Mouse (Mus musculus) myocyte (in vitro differentiated cells): ENCODE results near the gene Loxl4. TPM values are rescaled to one million over a fixed set of nuclear protein-coding genes. Genes with fewer than 3 reads are reported as not detected.

Experiments
- H3K27me3 ChIP-seq: one replicate; pipeline ENCODE4 v1.6.1; 2011; ENCODE audit not compliant: control insufficient read depth, insufficient read depth, insufficient read length
- H3K36me3 ChIP-seq: one replicate; pipeline ENCODE4 v1.6.1; 2011; ENCODE audit not compliant: control insufficient read depth, insufficient read depth
- H3K4me2 ChIP-seq: one replicate; pipeline ENCODE4 v1.6.1; 2011; ENCODE audit warnings: low read depth, control low read depth
- H3K4me3 ChIP-seq: one replicate; pipeline ENCODE4 v1.5.1; 2011; ENCODE audit warnings: mild to moderate bottlenecking, control low read depth, moderate library complexity
- H3K79me2 ChIP-seq: one replicate; pipeline ENCODE4 v1.6.1; 2011; ENCODE audit not compliant: control insufficient read depth, insufficient read depth
- H3ac ChIP-seq: one replicate; pipeline ENCODE4 v1.6.1; 2011; ENCODE audit not compliant: control insufficient read depth, insufficient read length
- CEBPB ChIP-seq: IDR thresholded peaks from 2 replicates; pipeline ENCODE4 v1.6.1; 2011; ENCODE audit warnings: mild to moderate bottlenecking, moderate library complexity; ENCODE audit not compliant: poor library complexity, insufficient read depth, severe bottlenecking
- E2F4 ChIP-seq: IDR thresholded peaks from one replicate; pipeline ENCODE4 v1.6.1; 2011; ENCODE audit warnings: mild to moderate bottlenecking, control low read depth, moderate library complexity; ENCODE audit not compliant: insufficient read depth
- MAX ChIP-seq: IDR thresholded peaks from one replicate; pipeline ENCODE4 v1.6.1; 2011; ENCODE audit warnings: low read depth, mild to moderate bottlenecking, control low read depth
- MYOD1 ChIP-seq, 3 experiments: IDR thresholded peaks; one replicate each; pipeline ENCODE4 v1.6.1; 2011; ENCODE audit warnings: control low read depth in 2 of 3, low read depth in 2 of 3, mild to moderate bottlenecking in 2 of 3, moderate library complexity in 1 of 3; ENCODE audit not compliant: insufficient read length in 2 of 3, control insufficient read depth in 1 of 3
- MYOG ChIP-seq, 3 experiments: IDR thresholded peaks; one replicate each; pipeline ENCODE4 v1.6.1; 2011; ENCODE audit warnings: control low read depth in 2 of 3, low read depth in 2 of 3, mild to moderate bottlenecking in 2 of 3; ENCODE audit not compliant: insufficient read length in 2 of 3, control insufficient read depth in 1 of 3, insufficient read depth in 1 of 3
- POLR2A ChIP-seq: IDR thresholded peaks from one replicate; pipeline ENCODE4 v1.6.1; 2011; ENCODE audit warnings: low read depth, mild to moderate bottlenecking, control low read depth, moderate library complexity; ENCODE audit not compliant: insufficient read length
- POLR2AphosphoS2 ChIP-seq: IDR thresholded peaks from one replicate; pipeline ENCODE4 v1.6.1; 2011; ENCODE audit warnings: low read depth, control low read depth; ENCODE audit not compliant: insufficient read length
- REST ChIP-seq: IDR thresholded peaks from one replicate; pipeline ENCODE4 v1.6.1; 2011; ENCODE audit warnings: mild to moderate bottlenecking, control low read depth, moderate library complexity; ENCODE audit not compliant: insufficient read depth, insufficient read length
- SRF ChIP-seq: IDR thresholded peaks from one replicate; pipeline ENCODE4 v1.6.1; 2011; ENCODE audit warnings: low read depth; ENCODE audit not compliant: control insufficient read depth, insufficient read length
- TCF12 ChIP-seq: IDR thresholded peaks from one replicate; pipeline ENCODE4 v1.6.1; 2011; ENCODE audit warnings: mild to moderate bottlenecking, control low read depth; ENCODE audit not compliant: poor library complexity, insufficient read depth, severe bottlenecking
- TCF3 ChIP-seq: IDR thresholded peaks from one replicate; pipeline ENCODE4 v1.6.1; 2011; ENCODE audit warnings: low read depth, control low read depth; ENCODE audit not compliant: insufficient read length
- USF1 ChIP-seq: IDR thresholded peaks from one replicate; pipeline ENCODE4 v1.6.1; 2011; ENCODE audit warnings: low read depth, mild to moderate bottlenecking, control low read depth, moderate library complexity
- polyA plus RNA-seq: library from polyadenylated mRNA; unstranded; fragments of >200 nt; fragmentation: generic; extraction: Trizol; gene quantifications from one replicate; pipeline ENCODE4 v1.2.1, GENCODE M21; 2012; ENCODE audit warnings: missing spikeins

Loxl4 gene
- polyA plus RNA-seq, 1 experiment: 4.9 TPM

DNA sequence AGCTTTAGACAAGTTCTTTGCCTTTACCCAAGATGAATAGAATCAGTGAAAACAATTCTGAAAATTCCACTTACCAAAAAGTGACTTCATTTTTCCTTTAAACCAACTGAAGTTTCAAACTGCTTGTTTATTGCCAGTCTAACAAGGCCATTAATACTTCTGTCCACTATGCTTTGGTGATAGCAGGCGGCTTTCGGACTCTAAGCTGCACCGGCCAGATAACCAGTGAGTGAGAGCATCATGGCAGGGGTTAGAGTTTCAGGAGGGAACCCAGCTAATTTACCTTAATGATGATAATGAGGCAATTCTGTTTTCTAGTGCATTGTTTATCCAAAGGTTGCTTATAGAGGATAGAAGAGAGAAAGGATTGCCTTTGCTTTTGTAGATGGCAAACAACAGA, 28.4 kb downstream of the Loxl4 start:
- Histone ChIP-seq H3ac (no peak overlapping the region), H3K27me3 (no peaks in the 10 kb centered on the region), H3K79me2 (no peaks in the 10 kb centered on the region), H3K4me3 (no peak overlapping the region), H3K4me2 (no peak overlapping the region), H3K36me3 (peaks cover 7% of the 10 kb centered on the region)
- no peak for TF ChIP-seq MAX
- TF ChIP-seq POLR2AphosphoS2: no peak
- TF ChIP-seq TCF12: no peak
- no peak for TF ChIP-seq SRF
- TF ChIP-seq MYOG (IDR thresholded peaks at IDR 0.05; ENCODE audit: control insufficient read depth in 1 of 3, insufficient read depth in 1 of 3, insufficient read length in 2 of 3, low read depth in 2 of 3): no peak
- no peak for TF ChIP-seq E2F4
- TF ChIP-seq POLR2A: no peak
- TF ChIP-seq CEBPB: no peak
- TF ChIP-seq TCF3: no peak
- TF ChIP-seq MYOD1 (IDR thresholded peaks at IDR 0.05; ENCODE audit: control insufficient read depth in 1 of 3, insufficient read length in 2 of 3, low read depth in 2 of 3): no peak
- TF ChIP-seq REST: no peak
- no peak for TF ChIP-seq USF1

GRCm38 (mm10) chr19:42583677-42584076, 28.9 kb downstream of the Loxl4 start:
- Histone ChIP-seq H3K79me2 (no peaks in the 10 kb centered on the region), H3K36me3 (peaks cover 7% of the 10 kb centered on the region), H3K4me3 (no peak overlapping the region), H3ac (no peak overlapping the region), H3K4me2 (no peak overlapping the region), H3K27me3 (no peaks in the 10 kb centered on the region)
- TF ChIP-seq CEBPB (no peak), TCF3 (no peak), E2F4 (no peak), USF1 (no peak), POLR2A (no peak), POLR2AphosphoS2 (no peak), MYOD1 (IDR thresholded peaks at IDR 0.05; ENCODE audit: control insufficient read depth in 1 of 3, insufficient read length in 2 of 3, low read depth in 2 of 3) (no peak), MAX (no peak), MYOG (IDR thresholded peaks at IDR 0.05; ENCODE audit: control insufficient read depth in 1 of 3, insufficient read depth in 1 of 3, insufficient read length in 2 of 3, low read depth in 2 of 3) (no peak), REST (no peak), SRF (no peak), TCF12 (no peak)

- no peaks in the 10 kb centered on the region for H3K27me3 ChIP-seq
- no peak overlapping the region for H3ac ChIP-seq
- no peaks in the 10 kb centered on the region for H3K79me2 ChIP-seq
- no peak overlapping the region for H3K4me3 ChIP-seq
- peaks cover 7% of the 10 kb centered on the region for H3K36me3 ChIP-seq
- TF ChIP-seq E2F4: no peak
- no peak for TF ChIP-seq CEBPB
- TF ChIP-seq REST: no peak
- no peak for TF ChIP-seq TCF3
- no peak for TF ChIP-seq MYOG (IDR thresholded peaks at IDR 0.05; ENCODE audit: control insufficient read depth in 1 of 3, insufficient read depth in 1 of 3, insufficient read length in 2 of 3, low read depth in 2 of 3)
- no peak for TF ChIP-seq MAX
- no peak for TF ChIP-seq USF1
- no peak for TF ChIP-seq POLR2A
- TF ChIP-seq SRF: no peak
- TF ChIP-seq TCF12: no peak
- no peak for TF ChIP-seq MYOD1 (IDR thresholded peaks at IDR 0.05; ENCODE audit: control insufficient read depth in 1 of 3, insufficient read length in 2 of 3, low read depth in 2 of 3)
- no peak for TF ChIP-seq POLR2AphosphoS2
- no peak overlapping the region for H3K4me2 ChIP-seq
These were observed 29.7 kb downstream of the Loxl4 start for GRCm38 (mm10) chr19:42582811-42583370.

- Histone ChIP-seq H3K4me3 (no peak overlapping the region), H3ac (no peak overlapping the region), H3K36me3 (peaks cover 7% of the 10 kb centered on the region), H3K79me2 (no peaks in the 10 kb centered on the region), H3K27me3 (no peaks in the 10 kb centered on the region), H3K4me2 (no peak overlapping the region)
- no peak for TF ChIP-seq USF1
- TF ChIP-seq E2F4: no peak
- no peak for TF ChIP-seq POLR2AphosphoS2
- TF ChIP-seq SRF: no peak
- no peak for TF ChIP-seq CEBPB
- no peak for TF ChIP-seq TCF3
- TF ChIP-seq MAX: no peak
- TF ChIP-seq POLR2A: no peak
- TF ChIP-seq TCF12: no peak
- TF ChIP-seq MYOD1 (IDR thresholded peaks at IDR 0.05; ENCODE audit: control insufficient read depth in 1 of 3, insufficient read length in 2 of 3, low read depth in 2 of 3): no peak
- TF ChIP-seq REST: no peak
- TF ChIP-seq MYOG (IDR thresholded peaks at IDR 0.05; ENCODE audit: control insufficient read depth in 1 of 3, insufficient read depth in 1 of 3, insufficient read length in 2 of 3, low read depth in 2 of 3): no peak
These were observed 31.9 kb downstream of the Loxl4 start for GRCm38 (mm10) chr19:42580701-42581100.
